Mouse (Mus musculus) heart, embryonic 11.5 days (tissue): ENCODE results near the gene Gm37240. TPM values are rescaled to one million over a fixed set of nuclear protein-coding genes. Genes with fewer than 3 reads are reported as not detected.
A peak's percentile ranks its signal among the peaks of the same experiment; 100 is the strongest.

Experiments used
- ATAC-seq: fragments of 200-750 bp; cut with Nextera tagmentation; replicated peaks from 2 replicates; pipeline ENCODE4 v1.8.0; 2017; ENCODE audit warnings: moderate library complexity; ENCODE audit not compliant: insufficient number of reproducible peaks, low FRiP score, low TSS enrichment
- H3K27ac ChIP-seq: fragments of 300-500 bp; sonication (generic); 2 replicates; pipeline ENCODE4 v1.5.1; 2014; ENCODE audit warnings: mild to moderate bottlenecking, low read depth, low read length
- H3K27me3 ChIP-seq: fragments of 300-500 bp; sonication (generic); 2 replicates; pipeline ENCODE4 v1.6.1; 2014; ENCODE audit warnings: mild to moderate bottlenecking, low read length, mixed read lengths; ENCODE audit not compliant: control insufficient read depth, insufficient read depth
- H3K36me3 ChIP-seq: fragments of 300-500 bp; sonication (generic); 2 replicates; pipeline ENCODE4 v1.6.1; 2014; ENCODE audit warnings: mild to moderate bottlenecking, low read length, moderate library complexity, mixed read lengths; ENCODE audit not compliant: control insufficient read depth, insufficient read depth
- H3K4me1 ChIP-seq: fragments of 300-500 bp; sonication (generic); 2 replicates; pipeline ENCODE4 v1.6.1; 2014; ENCODE audit warnings: low read length; ENCODE audit not compliant: control insufficient read depth, insufficient read depth
- H3K4me2 ChIP-seq: fragments of 300-500 bp; sonication (generic); 2 replicates; pipeline ENCODE4 v1.6.1; 2014; ENCODE audit warnings: mild to moderate bottlenecking, moderate library complexity
- H3K4me3 ChIP-seq: fragments of 300-500 bp; sonication (generic); 2 replicates; pipeline ENCODE4 v1.5.1; 2014; ENCODE audit warnings: low read depth, low read length
- H3K9ac ChIP-seq: fragments of 300-500 bp; sonication (generic); 2 replicates; pipeline ENCODE4 v1.6.1; 2014; ENCODE audit warnings: mild to moderate bottlenecking, low read depth, low read length, moderate library complexity
- H3K9me3 ChIP-seq: fragments of 300-500 bp; sonication (generic); replicated peaks from 2 replicates; pipeline ENCODE4 v1.6.1; 2016; ENCODE audit warnings: low read length; ENCODE audit not compliant: control insufficient read depth
- WGBS: fragments of 180-500 bp; shearing (Covaris S2); extraction: QIAGEN DNeasy Blood & Tissue Kit; methylation state at CpG from one replicate; pipeline ENCODE4 v1.1.7; 2014; ENCODE audit not compliant: insufficient replicate concordance; 5-methylcytosine and 5-hydroxymethylcytosine counted together
- polyA plus RNA-seq: library from polyadenylated mRNA; unstranded; fragments of >200 nt; fragmentation: Nextera tagmentation; extraction: Ambion mirVana; gene quantifications from 2 replicates; pipeline ENCODE4 v1.2.1, GENCODE M21; 2014

The Gm37240 gene
- polyA plus RNA-seq, 1 experiment from 2014 or later: 4.5 TPM

- ATAC-seq: no peak
- WGBS: 77% methylated on average over 3 of the region's 3 CpGs
These were observed 1218.4 kb downstream of the Gm37240 start for GRCm38 (mm10) chr3:84668957-84669356.

GRCm38 (mm10) chr3:84665255-84666073 lies 1221.9 kb downstream of the Gm37240 start:
- Histone ChIP-seq H3K4me2 (peak overlapping the region; percentile 69), H3K4me1 (peaks cover 9% of the 10 kb centered on the region; the same call in 1 of the 2 replicates), H3K9ac (no peak overlapping the region), H3K27ac (no peak overlapping the region), H3K36me3 (no peaks in the 10 kb centered on the region), H3K9me3 (no peaks in the 10 kb centered on the region), H3K4me3 (peak overlapping the region; percentile 33), H3K27me3 (peaks cover 16% of the 10 kb centered on the region)
- ATAC-seq: no peak
- WGBS: 5% methylated on average over 21 of the region's 21 CpGs

More at GRCm38 (mm10) chr3:84668957-84669356, 1218.4 kb downstream of the Gm37240 start:
- Histone ChIP-seq H3K27ac (no peak overlapping the region), H3K9me3 (no peaks in the 10 kb centered on the region), H3K4me2 (no peak overlapping the region), H3K36me3 (no peaks in the 10 kb centered on the region), H3K4me1 (peaks cover 9% of the 10 kb centered on the region; the same call in 1 of the 2 replicates), H3K4me3 (no peak overlapping the region), H3K9ac (no peak overlapping the region), H3K27me3 (peaks cover 15% of the 10 kb centered on the region)

- H3K36me3 ChIP-seq: no peaks in the 10 kb centered on the region
- H3K4me2 ChIP-seq: no peak overlapping the region
- H3K4me3 ChIP-seq: no peak overlapping the region
- H3K9ac ChIP-seq: no peak overlapping the region
- peaks cover 16% of the 10 kb centered on the region for H3K27me3 ChIP-seq
- H3K27ac ChIP-seq: no peak overlapping the region
- 57% methylated on average over 8 of the region's 8 CpGs for WGBS
- peaks cover 9% of the 10 kb centered on the region; the same call in 1 of the 2 replicates for H3K4me1 ChIP-seq
- no peak for ATAC-seq
- no peaks in the 10 kb centered on the region for H3K9me3 ChIP-seq
These were observed 1222.6 kb downstream of the Gm37240 start for GRCm38 (mm10) chr3:84664686-84665085.

- 86% methylated on average over 4 of the region's 4 CpGs for WGBS
- Histone ChIP-seq H3K36me3 (no peaks in the 10 kb centered on the region), H3K9ac (no peak overlapping the region), H3K27me3 (peaks cover 16% of the 10 kb centered on the region), H3K27ac (no peak overlapping the region), H3K4me3 (no peak overlapping the region), H3K9me3 (no peaks in the 10 kb centered on the region), H3K4me1 (peaks cover 9% of the 10 kb centered on the region; the same call in 1 of the 2 replicates), H3K4me2 (no peak overlapping the region)
- no peak for ATAC-seq
These were observed 1223.5 kb downstream of the Gm37240 start for GRCm38 (mm10) chr3:84663858-84664257.

GRCm38 (mm10) chr3:84663079-84663478 lies 1224.2 kb downstream of the Gm37240 start:
- Histone ChIP-seq H3K27ac (no peak overlapping the region), H3K4me2 (no peak overlapping the region), H3K9me3 (no peaks in the 10 kb centered on the region), H3K4me1 (peaks cover 9% of the 10 kb centered on the region; the same call in 1 of the 2 replicates), H3K27me3 (peaks cover 16% of the 10 kb centered on the region), H3K9ac (no peak overlapping the region), H3K36me3 (no peaks in the 10 kb centered on the region), H3K4me3 (no peak overlapping the region)
- ATAC-seq: no peak
- WGBS: 87% methylated on average over 12 of the region's 12 CpGs

GRCm38 (mm10) chr3:84660380-84660779 lies 1226.9 kb downstream of the Gm37240 start:
- Histone ChIP-seq H3K4me2 (no peak overlapping the region), H3K27me3 (peaks cover 10% of the 10 kb centered on the region), H3K4me1 (peaks cover 3% of the 10 kb centered on the region), H3K27ac (no peak overlapping the region), H3K36me3 (no peaks in the 10 kb centered on the region), H3K9me3 (no peaks in the 10 kb centered on the region), H3K4me3 (no peak overlapping the region), H3K9ac (no peak overlapping the region)
- ATAC-seq: no peak
- WGBS: 69% methylated on average over 2 of the region's 2 CpGs

GRCm38 (mm10) chr3:84658872-84659271 lies 1228.4 kb downstream of the Gm37240 start:
- H3K4me2 ChIP-seq: no peak overlapping the region
- WGBS: 88% methylated on average over 2 of the region's 2 CpGs
- no peak overlapping the region for H3K9ac ChIP-seq
- H3K4me1 ChIP-seq: peaks cover 18% of the 10 kb centered on the region
- no peaks in the 10 kb centered on the region for H3K9me3 ChIP-seq
- no peak overlapping the region for H3K4me3 ChIP-seq
- H3K36me3 ChIP-seq: no peaks in the 10 kb centered on the region
- ATAC-seq: no peak
- H3K27me3 ChIP-seq: peaks cover under 1% of the 10 kb centered on the region; the same call in 1 of the 2 replicates
- no peak overlapping the region for H3K27ac ChIP-seq

- Histone ChIP-seq H3K27ac (no peak overlapping the region), H3K9me3 (no peaks in the 10 kb centered on the region), H3K4me3 (no peak overlapping the region), H3K9ac (no peak overlapping the region), H3K27me3 (no peaks in the 10 kb centered on the region), H3K4me2 (no peak overlapping the region), H3K36me3 (no peaks in the 10 kb centered on the region), H3K4me1 (peaks cover 22% of the 10 kb centered on the region)
- 87% methylated on average over 7 of the region's 7 CpGs for WGBS
- ATAC-seq: no peak
These were observed 1229.3 kb downstream of the Gm37240 start for GRCm38 (mm10) chr3:84658017-84658416.
